Mouse (Mus musculus) central nervous system, embryonic 14 days (tissue): ENCODE results near the gene Cngb1. TPM values are rescaled to one million over a fixed set of nuclear protein-coding genes. Genes with fewer than 3 reads are reported as not detected.

Experiments
- polyA plus RNA-seq: library from polyadenylated mRNA; depleted of rRNA; stranded (reverse); fragments of >200 nt; gene quantifications from 2 replicates; pipeline ENCODE4 v1.2.3, GENCODE M21; 2012; rRNA removed

The Cngb1 gene
- 0.45 and 0.75 TPM in 2 replicates for polyA plus RNA-seq

DNA sequence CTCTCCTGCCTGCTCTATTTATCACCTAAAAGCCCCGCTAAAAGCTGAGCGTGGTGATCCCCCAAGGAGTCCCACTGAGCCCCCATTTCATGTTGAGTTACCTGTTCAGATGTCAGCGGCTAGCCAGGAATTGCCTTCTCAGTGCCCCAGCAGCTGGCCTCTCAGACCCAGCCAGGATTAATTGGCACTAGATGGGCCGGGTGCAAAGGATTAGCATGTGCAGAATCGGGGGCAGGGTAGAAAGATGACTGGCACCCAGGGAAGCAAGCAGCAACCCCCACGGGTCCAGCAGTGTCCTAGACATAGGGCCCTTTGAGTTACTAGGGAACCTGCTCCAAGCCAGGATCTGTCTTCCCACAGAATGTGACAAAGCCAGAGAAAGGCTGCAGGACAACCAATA, at the start of gene Cngb1:
Gene Cngb1, minus strand, starts transcription at position 155 of the 400 bp plus-strand sequence.

DNA sequence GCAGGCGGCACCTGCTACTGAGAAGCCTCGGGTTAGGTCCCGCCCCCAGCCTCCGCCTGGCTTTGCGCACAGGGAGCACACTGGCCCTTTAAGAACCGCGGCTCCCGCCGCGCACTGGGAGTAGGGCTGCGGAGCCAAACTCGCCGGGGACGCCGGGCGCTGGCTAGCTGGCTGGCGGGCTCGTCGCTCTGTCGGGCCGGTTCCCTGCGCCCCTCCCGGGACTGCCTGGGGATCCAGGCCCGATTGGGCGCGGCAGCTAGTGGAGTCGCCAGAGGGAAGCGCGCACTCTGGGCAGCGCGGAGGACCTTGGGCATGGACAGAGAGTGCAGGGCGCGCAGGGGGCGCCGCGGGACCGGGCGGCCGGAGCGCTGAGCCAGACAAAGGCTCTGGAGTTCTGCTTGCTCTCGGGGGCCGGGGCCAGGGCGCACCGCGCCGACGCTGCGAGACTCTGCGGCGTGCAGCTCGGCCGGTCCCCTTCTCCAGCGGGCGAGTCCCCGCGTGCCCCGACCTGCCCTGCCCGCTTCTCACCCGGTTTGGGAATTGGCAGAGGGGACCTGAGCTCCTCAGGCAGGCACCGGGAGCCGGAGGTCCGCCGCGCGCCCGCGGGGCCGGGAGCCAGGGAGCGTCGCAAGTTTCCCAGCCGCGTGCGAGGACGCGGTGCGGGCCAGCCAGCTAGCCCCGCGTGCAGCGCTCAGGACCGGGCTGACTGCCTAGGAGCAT, 45.9 kb upstream of the Cngb1 start, which contains the start of gene Mmp15:
Gene Mmp15, plus strand, starts transcription at position 118 of the 720 bp plus-strand sequence.

DNA sequence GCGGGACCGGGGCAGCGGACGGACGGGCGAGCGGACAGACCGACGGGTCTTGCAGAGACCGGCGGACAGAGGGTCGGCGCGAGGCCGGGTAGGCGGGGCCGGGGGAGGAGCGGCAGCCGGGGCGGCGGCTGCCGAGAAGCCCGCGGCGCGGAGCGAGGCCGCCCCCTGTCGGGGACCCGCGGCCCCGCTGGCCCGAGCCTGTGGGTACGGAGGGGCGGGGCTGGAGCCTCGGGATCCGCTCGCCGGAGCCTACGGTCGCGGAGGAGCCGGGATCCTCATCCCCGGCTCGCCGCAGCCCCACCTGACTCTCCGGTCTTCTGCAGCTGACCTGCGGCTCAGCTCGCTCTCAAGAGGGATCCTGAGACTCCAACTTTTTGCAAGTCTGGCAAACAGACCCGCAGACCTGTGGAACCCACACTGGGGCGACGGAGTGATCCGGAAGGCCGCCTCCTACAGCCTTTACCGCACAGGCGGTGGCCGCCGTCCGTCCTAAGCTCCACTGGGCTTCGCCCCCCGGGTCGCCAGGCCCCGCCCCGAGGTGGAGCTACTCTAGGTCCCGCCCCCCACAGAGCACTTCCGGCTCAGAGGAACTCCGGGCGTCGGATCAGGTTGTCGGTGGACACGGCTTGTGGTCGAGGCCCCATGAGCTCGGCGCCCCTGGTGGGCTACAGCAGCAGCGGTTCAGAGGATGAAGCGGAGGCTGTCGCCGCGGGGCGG, 25.5 kb upstream of the Cngb1 start, which contains the start of the genes Zfp319 and Usb1:
Gene Zfp319, minus strand, starts transcription at position 231 of the 717 bp plus-strand sequence.
Gene Usb1, plus strand, starts transcription at position 565 of the 717 bp plus-strand sequence.

DNA sequence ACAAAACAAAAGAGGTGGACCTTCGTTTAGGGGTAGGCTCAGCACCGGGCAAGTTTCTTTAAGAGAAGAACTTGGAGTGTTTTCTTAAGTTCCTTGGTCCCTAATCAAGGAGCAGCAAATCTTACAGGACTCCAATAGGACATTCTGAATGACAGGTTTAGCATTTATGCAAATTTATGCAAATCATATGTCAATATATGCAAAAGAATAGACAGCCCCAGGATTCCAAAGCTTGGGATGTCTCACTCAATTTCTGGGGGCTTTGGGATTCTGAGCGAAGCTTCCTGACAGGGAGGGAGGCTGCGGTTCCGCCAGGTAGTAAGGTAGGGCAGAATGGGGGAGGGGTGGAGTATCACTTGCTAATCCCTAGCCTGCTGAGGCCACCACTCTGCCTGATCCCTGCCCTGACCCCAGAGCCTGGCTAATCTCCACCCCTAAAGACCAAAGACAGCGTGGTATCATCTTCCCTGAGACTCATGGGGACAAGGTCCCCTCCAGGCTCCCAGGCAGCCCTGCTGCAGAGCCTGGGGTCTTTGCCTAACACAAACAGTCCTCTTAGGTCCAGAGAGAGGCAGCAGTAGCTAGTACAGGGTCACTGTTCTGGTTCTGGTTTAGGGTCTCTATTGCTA, 4.1 kb upstream of the Cngb1 start, which contains the start of gene Tepp:
Gene Tepp, plus strand, starts transcription at position 225 of the 629 bp plus-strand sequence.

DNA sequence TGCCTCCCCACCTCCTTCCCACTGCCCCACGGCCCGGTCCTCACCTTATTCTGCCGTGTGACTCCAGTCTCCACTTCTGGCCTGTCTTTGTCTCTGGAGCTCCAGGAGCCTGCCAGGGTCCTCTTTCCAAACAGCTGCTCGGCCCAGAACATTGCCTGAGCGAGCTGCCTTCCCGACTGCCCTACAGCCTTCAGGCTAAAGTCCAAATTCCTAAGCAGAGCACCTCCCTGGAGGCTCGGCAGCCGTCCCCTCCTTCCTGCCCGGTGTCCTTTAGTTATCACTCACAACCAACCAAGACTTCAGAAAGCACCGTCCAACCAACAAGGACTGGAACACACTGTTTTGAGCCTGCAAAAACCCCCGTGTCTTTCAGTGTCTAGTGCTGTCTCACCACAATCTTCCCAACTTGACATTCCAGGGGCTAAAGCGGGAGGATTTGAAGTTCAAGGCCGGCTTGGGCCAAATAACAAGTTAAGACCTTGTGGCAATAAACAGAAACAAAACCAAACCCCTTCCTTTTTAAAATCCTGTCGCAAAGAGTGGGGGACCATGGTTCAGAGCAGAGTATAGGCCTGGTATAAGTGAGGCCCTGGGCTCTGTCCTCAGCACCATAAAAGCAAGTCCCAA, 103.6 kb downstream of the Cngb1 start, which contains the start of gene Kifc3:
Gene Kifc3, minus strand, starts transcription at position 164 of the 627 bp plus-strand sequence.

Other genes with a start within 250 kb of the Cngb1 start
- 49.0 and 50.8 TPM in 2 replicates for gene Katnb1, start 225.4 kb downstream of the Cngb1 start, polyA plus RNA-seq
- 25.3 and 28.3 TPM in 2 replicates for gene Kifc3, start 103.8 kb downstream of the Cngb1 start, polyA plus RNA-seq
- gene Tepp, start 4.0 kb upstream of the Cngb1 start, polyA plus RNA-seq = 1.4 and 1.7 TPM in 2 replicates
- 20.8 and 22.2 TPM in 2 replicates for gene Zfp319, start 25.4 kb upstream of the Cngb1 start, polyA plus RNA-seq
- 41.7 and 43.9 TPM in 2 replicates for gene Usb1, start 25.7 kb upstream of the Cngb1 start, polyA plus RNA-seq
- gene Mmp15, start 45.7 kb upstream of the Cngb1 start, polyA plus RNA-seq = 19.4 and 22.6 TPM in 2 replicates
- 132 and 138 TPM in 2 replicates for gene Cfap20, start 128.3 kb upstream of the Cngb1 start, polyA plus RNA-seq
- gene Csnk2a2, start 183.5 kb upstream of the Cngb1 start, polyA plus RNA-seq = 49.8 TPM in 2 replicates
- gene Ccdc113, start 227.5 kb upstream of the Cngb1 start, polyA plus RNA-seq = 0.95 and 1.5 TPM in 2 replicates